Mouse (Mus musculus) frontal cortex, adult 2 months (tissue): ENCODE data around the gene Atxn1. TPM values are rescaled to one million over a fixed set of nuclear protein-coding genes. Genes with fewer than 3 reads are reported as not detected.

ENCODE experiments used
- DNase-seq, 2 experiments: peaks; one replicate each; pipeline ENCODE4 v3.0.0; 2022; ENCODE audit warnings: low spot score in 1 of 2; ENCODE audit errors: extremely low spot score in 1 of 2
- polyA plus RNA-seq: library from polyadenylated mRNA; depleted of rRNA; stranded (reverse); fragments of >200 nt; gene quantifications from 2 replicates; pipeline ENCODE4 v1.2.3, GENCODE M21; 2012; rRNA removed

Atxn1 gene
- polyA plus RNA-seq: 26.9 and 27.3 TPM in 2 replicates

DNA sequence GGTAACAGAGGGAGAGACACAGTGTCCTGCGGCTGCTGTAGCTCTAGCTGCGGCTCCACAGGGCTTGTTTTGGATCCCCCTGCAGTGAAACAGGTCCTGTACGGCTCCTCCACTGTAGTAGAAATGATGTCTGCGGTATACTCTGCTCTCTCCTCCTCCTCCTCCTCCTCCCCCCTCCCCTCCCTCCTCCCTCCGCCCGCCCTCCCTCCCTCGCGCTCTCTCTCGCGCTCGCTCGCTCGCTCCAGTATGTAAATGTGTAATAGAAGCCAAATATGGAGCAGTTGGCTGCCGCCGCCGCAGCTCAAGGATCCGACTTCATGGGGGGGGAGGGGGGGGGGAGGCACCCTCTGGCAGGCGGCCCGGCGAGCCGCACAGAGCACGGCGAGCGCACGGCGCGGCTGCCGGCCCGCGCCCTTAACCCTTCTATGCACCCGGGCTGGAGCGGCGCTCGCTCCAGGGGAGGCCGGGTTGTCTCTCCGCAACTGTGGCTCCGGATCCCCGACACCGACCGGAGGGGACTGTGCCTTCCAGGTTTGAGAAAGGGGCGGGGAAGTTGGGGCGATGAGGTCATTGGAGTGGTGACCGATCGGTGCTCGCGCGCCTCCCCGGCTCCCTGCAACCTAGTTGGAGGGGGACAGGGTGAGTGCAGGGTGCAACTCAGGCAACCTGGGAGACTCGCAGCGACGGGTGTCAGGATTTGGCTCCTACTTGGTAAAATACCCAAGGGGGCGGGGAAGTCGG lies at the start of gene Atxn1:
Atxn1 (minus strand) TSS at position 156 of the 741 bp plus-strand sequence.
- peak; percentile 35 to 54 for DNase-seq

DNA sequence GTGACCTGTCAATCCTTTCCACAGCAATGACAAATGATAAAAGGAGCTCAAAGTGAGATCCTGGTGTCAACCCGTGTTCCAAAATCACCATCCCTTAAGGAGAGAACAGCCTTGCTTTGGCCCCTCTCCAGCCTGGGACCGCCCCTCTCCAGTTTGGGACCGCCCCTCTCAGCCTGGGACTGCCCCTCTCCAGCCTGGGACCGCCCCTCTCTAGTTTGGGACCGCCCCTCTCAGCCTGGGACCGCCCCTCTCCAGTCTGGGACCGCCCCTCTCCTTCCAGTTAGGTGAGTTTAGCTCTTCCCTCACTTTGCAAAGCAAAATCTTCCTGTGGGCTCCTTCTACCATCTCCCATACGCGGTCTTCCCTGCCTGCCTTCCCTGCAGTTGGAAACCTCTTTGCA lies 46.4 kb upstream of the Atxn1 start:
- DNase-seq: no peak

DNA sequence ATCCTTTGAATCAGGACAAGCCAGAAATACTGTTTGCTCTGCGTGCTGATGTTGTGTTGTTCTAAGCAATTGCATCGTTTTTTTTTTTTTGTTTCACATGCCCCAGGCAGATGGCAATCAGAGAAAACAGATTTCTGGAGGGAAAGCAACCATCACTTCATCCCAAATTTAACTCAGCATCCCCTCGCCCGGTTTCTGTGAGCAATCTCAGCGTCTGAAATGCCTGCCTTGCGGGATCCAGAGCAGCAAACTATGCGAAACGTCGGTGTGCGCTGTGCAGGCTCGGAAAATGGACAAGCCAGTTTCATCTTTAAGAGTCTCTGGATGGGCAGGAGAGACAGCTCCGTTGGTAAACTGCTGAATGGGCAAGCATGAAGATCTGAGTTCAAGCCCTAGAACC lies 45.3 kb upstream of the Atxn1 start:
- no peak for DNase-seq

DNA sequence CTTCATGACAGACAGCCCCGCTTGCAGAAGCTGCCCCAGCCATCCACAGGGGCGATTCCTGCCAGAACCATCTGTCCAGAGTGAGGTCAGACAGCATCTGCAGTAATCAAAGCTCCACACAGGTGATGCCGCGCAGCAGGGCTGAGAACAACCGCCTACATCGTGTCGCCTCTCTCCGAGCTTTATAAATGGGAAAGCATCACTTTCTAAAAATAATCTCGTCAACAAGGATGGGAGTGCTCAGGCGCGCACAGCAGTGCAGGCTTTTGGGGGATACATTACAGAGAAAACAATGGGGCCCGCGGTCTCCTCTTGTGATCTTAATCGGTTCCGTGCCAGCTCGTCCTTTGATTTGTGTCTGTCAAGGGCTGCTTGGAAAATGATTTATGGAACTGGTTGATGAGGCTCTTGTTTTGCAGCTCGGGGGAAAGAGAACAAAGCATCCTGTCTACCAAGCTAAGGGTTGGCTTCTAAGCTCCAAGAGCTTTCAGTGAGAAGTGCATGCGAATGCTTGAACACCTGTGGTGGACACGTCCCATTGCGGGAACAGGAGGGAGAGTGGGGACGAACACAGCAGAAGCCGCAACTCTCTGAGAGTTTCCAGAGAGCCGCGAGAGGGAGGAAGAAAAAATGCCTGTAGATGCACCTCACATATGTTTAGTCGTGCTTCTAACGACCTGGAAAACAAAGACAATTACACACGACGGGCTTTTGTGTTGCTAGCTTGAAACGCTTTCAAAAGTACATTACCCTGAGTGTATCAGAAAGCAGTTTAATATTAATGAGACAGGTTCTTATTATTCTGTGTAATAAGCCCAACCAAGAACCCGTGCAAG lies 44.2 kb upstream of the Atxn1 start:
- DNase-seq: peak in 1 of 2 experiments; percentile 20

DNA sequence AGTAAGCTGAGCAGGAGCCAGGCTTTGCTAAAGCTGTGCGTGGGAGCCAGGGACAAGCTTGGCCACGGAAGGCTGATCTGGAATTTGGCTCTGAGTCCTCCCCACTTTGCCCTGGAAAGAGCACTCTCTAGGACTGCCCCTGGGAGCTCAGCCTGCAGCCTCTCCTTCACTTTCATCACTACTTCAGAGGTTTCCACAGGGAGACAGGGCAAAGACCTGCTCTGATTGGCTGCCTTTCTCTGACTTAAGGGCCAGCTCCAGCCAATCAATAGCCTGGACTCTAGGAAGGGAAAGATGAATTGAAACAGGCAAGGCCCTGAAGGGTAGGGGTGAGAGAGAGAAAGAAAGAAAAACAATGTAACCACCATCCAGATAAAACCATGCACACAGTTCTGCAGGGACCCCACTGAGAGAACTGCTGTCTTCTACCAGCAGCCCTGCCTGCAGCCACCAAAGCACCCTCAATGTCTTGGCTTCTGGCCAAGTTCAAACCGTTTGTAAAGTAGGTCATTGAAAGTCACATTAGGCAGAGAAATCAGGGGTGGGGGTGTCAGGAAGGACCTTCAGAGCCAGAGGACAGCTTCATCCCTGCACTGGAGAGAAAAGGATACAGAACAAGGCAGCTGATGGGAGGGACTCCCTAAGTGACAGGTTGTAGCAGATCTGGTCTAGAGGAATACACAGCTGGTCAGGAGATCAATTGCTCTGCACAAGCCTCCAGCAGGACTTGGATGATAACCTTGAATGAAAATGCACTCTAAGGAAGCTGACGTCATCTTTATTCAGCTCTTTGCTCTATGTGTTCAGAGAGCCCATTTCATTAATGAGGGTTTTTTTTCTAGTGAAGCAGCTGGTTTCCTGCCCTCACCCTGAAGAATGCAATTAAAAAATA lies 41.6 kb upstream of the Atxn1 start:
- peak; percentile 44 to 61 for DNase-seq

DNA sequence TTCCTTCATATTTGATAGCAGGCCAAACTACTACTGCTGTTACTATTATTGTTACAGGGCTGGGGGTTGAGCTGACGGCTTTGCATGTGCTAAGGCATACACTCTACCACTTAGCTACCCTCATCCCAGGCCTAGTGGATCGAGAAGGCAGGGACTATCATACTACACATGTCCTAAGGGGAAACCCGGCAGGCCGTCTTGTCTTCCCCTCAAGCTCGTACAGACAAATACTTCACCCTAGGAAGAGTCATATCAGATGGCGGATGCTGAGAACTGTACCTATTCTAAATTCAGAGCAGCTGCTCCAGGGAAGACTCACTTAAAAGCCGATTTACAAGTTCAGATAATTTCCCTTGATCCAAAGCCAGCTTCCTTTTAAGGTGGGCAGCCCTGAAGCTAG lies 40.8 kb upstream of the Atxn1 start:
- DNase-seq: no peak

DNA sequence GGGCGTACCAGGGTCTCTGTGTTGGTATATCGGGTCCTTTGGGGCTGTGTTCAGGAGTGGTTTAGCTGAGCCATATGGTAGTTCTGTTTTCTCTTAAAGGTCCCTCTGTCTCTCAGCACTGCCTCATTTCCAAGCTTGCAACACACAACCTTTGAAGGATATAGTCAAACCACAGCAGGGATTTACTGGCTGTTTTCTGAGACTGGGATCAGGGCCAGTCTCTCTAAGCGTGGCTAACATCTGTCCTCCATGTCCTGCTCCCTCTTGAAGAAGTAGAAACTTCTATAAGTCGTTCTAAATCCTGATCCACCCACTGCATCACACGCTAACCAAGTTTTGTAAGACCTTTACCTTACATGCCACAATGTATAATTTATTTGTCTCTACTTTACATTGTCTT lies 36.5 kb upstream of the Atxn1 start:
- DNase-seq: no peak

DNA sequence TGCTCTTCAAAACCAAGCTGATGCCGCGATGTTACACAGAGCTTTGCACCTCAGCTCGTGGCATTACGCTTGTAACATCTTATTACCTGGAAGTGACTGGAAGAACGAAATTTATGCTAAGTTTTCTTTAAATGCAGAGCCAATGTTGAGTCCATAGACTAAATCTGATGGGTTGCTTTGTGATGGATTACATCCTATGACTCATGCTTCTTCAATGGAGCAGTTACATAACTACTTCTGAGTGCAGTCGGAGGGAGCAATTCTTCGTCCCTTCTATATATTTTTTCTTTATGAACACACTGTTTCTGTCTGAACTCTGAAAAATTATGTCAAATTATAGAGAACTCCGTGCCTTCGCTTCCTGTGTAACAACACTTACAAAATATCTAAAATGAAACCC lies 28.1 kb upstream of the Atxn1 start:
- no peak for DNase-seq

DNA sequence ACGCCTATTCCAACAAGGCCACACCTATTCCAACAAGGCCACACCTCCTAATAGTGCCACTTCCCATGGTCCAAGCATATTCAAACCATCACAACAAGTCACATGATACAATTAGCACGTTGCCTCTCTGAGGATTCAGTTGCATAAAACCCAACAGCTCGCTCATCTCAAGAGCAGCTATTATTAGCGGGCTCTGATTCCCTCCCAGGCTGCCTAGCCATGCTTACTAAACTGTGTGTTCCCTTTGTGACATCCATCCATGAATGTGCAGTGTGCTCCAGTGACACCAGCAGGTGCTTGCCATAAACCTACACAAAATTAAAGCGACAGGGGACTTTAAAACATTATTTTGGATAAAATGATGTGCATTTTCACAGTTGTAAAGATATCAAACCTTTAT lies 25.7 kb upstream of the Atxn1 start:
- DNase-seq: no peak

DNA sequence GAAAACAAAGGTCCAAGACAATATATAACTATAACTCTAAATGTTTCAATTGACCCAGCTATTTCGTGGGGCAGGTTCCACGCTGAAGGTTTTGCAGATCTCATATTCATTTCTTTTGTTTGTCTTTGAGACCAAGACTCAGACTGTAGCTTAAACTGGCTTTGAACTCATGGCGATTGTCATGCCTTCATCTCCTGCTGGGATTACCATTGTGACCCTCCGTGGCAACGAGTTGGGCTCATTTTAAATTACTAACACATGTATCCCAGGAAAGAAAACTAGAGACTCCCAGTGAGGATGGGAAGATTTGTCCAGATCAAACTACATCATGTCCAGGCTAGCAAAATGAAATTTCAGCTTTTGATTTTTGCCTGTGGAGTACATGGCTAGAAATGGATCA lies 14.4 kb upstream of the Atxn1 start:
- no peak for DNase-seq

DNA sequence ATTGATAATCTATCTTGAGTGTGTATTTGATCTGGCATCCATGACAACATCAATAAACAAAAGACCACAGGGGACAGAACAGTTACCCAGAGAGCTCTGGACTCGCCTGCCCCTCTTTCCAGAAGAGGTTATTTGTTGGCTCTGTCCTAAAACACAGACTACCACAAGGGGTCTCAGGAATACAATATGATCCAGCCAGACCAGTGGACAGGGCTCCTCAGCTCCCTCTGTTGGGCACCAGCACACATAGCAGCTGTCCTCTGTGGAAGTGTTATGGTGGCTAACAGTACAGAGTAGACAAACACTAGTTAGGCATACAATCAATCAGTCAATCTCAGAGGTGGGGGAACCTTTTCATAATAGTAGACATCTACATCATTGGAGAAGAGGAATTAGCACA lies 12.1 kb upstream of the Atxn1 start:
- DNase-seq: no peak

DNA sequence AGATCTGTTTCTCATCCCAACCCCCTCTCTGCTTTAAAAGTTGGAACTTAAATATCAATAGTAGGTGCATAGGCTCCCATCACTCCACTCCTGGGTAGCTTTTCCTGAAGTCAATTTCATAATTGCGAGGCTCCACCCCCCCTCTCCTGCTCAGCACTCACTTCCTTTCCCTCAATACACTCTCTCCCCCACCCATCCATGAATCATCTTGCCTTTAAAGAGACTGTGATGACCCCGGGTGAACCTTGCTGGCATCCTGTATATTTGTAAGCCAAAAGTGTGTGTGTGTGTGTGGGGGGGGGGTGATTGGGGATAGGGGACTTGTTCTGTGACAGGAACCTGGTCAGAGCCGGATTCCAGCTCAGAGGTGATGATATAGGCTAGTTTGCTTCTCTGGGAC lies 9.8 kb upstream of the Atxn1 start:
- DNase-seq: no peak

DNA sequence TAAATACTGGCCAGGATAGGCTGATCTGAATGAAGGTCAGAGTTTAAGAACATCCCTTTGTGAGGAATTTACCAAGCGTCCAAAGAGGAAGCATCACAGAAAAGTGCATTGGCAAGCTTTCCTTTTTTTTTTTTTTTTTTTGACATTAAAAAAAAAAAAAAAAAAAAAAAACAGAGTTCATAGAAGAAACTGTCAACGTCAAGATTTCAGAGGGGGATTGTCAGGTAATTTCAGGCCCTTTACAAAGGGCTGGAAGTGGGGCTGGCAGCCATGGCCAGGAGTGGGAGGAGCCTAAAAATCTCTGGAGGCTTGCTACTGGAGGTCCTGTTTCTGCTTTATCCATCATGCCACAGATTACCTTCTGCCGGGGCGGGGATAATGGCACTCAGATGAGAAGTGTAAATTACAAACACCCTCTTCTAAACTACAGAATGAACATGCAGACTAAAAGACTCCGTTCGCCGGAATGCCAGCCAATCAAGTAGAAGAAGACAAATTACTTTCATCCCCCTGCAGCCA lies 9.2 kb upstream of the Atxn1 start:
- no peak for DNase-seq

DNA sequence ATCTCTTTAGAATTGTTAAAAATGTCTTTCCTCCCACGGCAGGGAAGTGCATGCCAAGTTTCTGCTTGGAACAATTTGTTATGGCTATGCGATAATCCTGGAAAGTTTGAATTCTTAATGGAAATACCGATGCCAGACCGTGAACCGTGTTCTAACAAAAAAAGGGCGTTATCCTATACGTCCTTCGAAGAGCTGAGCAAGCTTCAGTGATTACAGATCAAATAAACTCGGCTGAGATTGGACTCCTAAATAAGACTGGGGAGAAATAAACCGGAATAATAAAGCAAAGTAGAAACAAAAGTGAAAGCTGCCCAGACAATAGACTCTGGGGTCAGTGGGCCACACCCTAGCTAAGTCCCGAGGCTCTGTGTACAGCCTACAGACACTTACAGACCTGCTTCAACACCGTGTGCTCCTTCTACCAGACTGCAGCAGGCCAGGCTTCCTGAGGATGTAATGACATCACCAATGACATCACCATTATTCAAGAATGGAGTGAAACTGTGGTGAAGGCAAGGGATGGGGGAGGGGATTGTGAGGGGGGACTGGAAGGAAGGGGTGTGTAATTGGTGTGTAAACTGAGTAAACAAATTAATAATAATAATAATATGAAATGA lies 6.2 kb upstream of the Atxn1 start:
- DNase-seq: no peak

DNA sequence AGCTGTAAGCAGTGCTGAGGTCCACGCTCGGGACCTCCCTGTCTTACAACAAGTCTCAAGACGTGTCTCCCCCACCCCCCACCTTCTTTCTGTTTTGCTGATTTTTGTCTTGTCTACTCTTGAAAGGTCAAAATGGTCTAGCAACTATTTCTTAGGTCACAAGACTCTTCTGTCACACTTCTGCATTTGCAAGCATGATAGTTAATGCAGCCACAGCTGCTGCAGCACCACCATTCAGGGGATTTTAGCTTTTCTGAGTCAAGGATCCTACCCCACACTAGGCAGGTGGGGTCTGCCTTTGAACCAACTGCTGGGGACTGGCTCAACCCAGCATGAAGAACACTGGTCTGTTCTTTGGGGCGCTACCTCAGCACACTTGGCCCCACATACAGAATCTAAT lies 3.4 kb upstream of the Atxn1 start:
- no peak for DNase-seq

DNA sequence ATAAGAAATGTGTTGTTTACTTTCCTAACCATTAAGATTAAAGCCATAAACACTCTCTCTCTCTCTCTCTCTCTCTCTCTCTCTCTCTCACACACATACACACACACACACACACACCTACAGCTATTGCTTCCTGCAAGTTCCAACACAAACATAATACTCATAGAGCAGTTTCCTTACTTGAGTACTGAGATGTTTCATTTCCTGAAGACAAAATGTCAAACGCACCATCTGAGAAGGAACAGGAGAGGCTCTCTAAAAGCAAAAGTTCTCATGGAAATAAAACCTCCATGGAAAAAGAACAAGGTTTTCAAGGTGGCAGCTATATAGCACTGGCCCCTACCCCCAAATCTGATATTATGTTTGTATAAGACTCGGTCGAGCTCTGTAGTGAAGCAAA lies 2.6 kb upstream of the Atxn1 start:
- no peak for DNase-seq

DNA sequence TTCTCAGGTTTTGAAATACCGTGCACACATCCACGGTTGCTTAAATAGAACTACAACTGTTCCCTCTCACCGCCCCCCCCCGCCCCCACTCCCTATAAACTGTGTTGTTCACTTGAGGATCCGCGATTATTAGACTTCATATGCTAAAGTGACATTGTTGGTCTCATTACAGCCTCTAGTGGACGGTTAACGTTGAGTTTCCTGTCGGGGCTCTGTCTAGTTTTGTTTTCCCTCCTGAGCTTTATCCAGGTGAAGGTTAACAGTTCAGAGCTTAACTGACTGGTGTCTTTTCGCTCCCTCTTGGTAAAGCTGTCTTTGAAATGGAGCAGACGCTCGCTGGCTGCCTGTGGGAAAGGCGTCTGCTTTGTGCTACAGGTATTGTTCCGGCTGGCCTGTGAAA lies 1.8 kb upstream of the Atxn1 start:
- DNase-seq: no peak

DNA sequence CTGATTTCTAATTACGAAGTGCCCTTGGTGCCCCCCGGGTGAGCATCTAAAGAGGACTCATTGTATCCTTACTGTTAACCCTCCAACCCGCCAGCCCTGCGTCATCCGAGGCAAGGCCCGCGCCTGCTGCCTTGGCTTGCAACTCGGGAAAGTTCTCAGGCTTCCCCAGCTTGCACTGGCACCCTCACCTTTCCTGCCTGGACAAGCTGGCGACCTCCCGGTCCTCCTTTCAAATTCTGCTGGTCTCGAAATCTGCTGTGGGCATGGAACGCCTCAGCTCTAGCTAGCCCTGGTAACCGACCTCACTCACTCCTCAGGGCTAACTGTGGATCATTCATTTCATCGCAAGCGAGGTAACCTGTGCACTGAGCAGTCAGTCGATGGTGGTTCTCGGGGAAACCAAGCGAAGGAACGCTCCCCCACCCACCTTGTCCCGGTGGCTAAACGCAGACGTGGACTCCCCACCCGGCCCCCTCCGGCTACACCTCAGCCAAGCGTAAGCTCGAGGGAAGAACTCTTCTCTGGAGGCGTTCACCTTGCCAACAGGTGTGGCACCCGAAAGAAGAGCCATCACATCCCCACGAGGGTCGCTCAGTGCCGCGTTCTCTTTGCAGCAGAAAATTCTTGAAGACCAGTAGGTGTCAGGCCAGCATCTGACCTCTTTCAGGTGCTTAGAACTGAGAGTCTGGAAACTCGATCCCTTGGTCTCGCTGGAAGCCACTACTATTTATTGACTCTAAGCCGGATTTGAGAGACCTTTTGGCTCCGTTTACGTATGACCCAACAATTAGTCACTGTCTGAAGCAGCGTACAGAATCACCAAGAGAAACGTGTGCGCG lies 1.0 kb upstream of the Atxn1 start:
- DNase-seq: no peak

DNA sequence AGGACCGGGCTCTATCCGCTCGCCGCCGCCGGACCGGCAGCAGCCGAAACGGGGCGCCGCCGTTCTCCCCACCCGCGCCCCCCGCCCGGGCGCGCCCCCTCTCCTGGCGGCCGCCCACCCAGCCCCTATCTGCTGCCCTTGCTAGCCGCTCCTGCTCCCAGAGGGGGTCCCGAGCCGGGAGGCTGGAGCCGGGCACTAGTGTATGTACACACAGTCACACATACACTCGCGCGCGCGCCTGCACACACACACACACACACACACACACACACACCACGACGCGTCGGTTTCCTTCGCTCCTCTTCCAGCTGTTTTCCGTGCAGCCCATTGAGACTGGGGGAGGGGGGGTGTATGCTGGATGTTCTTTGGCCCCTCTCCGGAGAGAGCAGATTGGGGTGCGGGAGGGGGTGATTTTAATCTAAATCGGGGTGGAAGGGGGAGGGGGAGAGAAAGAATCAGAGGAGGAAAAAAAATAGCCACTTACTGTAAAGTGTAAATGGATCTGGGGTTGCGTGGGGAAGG lies 416 bp downstream of the Atxn1 start:
- no peak for DNase-seq
